Mouse (Mus musculus) stomach, embryonic 16.5 days (tissue): ENCODE measurements around the gene Arfgap2. TPM values are rescaled to one million over a fixed set of nuclear protein-coding genes. Genes with fewer than 3 reads are reported as not detected.
A peak's percentile ranks its signal among the peaks of the same experiment; 100 is the strongest.

Experiments
- ATAC-seq: fragments of 200-750 bp; cut with Nextera tagmentation; 2 replicates; pipeline ENCODE4 v1.8.0; 2017; ENCODE audit warnings: moderate number of reproducible peaks, moderate TSS enrichment; ENCODE audit not compliant: insufficient read depth, low FRiP score
- H3K27ac ChIP-seq: fragments of 300-500 bp; sonication (generic); 2 replicates; pipeline ENCODE4 v1.5.1; 2014; ENCODE audit warnings: low read length
- H3K27me3 ChIP-seq: fragments of 300-500 bp; sonication (generic); 2 replicates; pipeline ENCODE4 v1.6.1; 2014; ENCODE audit warnings: low read length, control low read depth, mixed read lengths; ENCODE audit not compliant: control insufficient read depth, insufficient read depth
- H3K36me3 ChIP-seq: fragments of 300-500 bp; sonication (generic); 2 replicates; pipeline ENCODE4 v1.6.1; 2014; ENCODE audit warnings: low read length; ENCODE audit not compliant: control insufficient read depth, insufficient read depth
- H3K4me1 ChIP-seq: fragments of 300-500 bp; sonication (generic); 2 replicates; pipeline ENCODE4 v1.6.1; 2014; ENCODE audit warnings: low read length, control low read depth, mixed read lengths; ENCODE audit not compliant: control insufficient read depth, insufficient read depth
- H3K4me2 ChIP-seq: fragments of 300-500 bp; sonication (generic); 2 replicates; pipeline ENCODE4 v1.6.1; 2014; ENCODE audit warnings: low read depth, low read length, mixed read lengths
- H3K4me3 ChIP-seq: fragments of 300-500 bp; sonication (generic); replicated peaks from 2 replicates; pipeline ENCODE4 v1.5.1; 2014; ENCODE audit warnings: mild to moderate bottlenecking, low read length
- H3K9ac ChIP-seq: fragments of 300-500 bp; sonication (generic); 2 replicates; pipeline ENCODE4 v1.6.1; 2014; ENCODE audit warnings: low read length
- H3K9me3 ChIP-seq: fragments of 300-500 bp; sonication (generic); replicated peaks from 2 replicates; pipeline ENCODE4 v1.6.1; 2016; ENCODE audit warnings: low read length, control low read depth; ENCODE audit not compliant: control insufficient read depth
- WGBS: fragments of 180-500 bp; shearing (Covaris S2); extraction: QIAGEN DNeasy Blood & Tissue Kit; methylation state at CpG from one replicate; pipeline ENCODE4 v1.1.7; 2014; 5-methylcytosine and 5-hydroxymethylcytosine counted together
- polyA plus RNA-seq: library from polyadenylated mRNA; unstranded; fragments of >200 nt; fragmentation: Nextera tagmentation; extraction: Ambion mirVana; gene quantifications from 2 replicates; pipeline ENCODE4 v1.2.1, GENCODE M21; 2015

The Arfgap2 gene
- polyA plus RNA-seq, 1 experiment from 2014 or later = 82.3 TPM

DNA sequence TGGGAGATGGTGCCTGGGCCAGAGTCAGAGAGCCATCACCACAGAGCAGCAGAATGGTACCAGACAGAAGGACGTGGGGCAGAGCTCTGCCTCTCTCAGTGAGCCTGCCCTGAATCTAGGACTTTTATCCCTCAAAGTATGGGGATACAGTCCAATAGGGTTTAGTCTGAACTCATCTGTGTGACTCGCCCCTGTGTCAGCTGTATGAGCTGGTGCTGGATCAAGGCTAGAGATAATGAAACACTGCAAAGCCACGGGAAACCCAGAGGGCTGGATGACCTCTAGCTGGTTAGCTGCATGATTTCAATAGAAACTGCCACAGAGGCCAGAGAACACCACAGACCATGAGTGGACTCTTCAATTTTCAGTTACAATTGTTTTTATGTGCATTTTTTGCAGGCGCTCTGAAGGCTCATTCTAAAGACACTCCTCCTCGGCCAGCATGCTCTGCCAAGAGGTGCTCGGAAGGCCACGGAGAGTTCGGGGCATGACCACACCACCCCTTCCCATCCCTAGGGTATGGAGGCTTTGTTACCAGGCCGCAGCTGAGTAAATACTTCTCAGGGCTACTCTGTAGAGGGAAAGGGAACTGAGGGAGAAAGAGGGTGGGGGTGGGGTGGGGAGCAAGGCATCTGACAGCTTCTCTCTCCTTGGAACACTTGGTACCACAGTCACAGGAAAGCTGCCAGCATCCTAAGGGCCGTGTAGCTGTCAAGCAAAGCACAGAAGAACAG is 48.0 kb downstream of the Arfgap2 start:
- Histone ChIP-seq H3K27me3 (no peaks in the 10 kb centered on the region), H3K9ac (no peak overlapping the region), H3K4me1 (0 out of 2 replicates have a peak, but pooled peaks cover 6% of the 10 kb centered on the region), H3K4me2 (no peak overlapping the region), H3K9me3 (no peaks in the 10 kb centered on the region), H3K4me3 (no peak overlapping the region), H3K27ac (0 out of 2 replicates have a peak overlapping the region, but pooled peaks have one; percentile 0), H3K36me3 (no peaks in the 10 kb centered on the region)
- peak; percentile 71; the same call in 1 of the 2 replicates for ATAC-seq
- WGBS = 48% methylated on average over 10 of the region's 10 CpGs

DNA sequence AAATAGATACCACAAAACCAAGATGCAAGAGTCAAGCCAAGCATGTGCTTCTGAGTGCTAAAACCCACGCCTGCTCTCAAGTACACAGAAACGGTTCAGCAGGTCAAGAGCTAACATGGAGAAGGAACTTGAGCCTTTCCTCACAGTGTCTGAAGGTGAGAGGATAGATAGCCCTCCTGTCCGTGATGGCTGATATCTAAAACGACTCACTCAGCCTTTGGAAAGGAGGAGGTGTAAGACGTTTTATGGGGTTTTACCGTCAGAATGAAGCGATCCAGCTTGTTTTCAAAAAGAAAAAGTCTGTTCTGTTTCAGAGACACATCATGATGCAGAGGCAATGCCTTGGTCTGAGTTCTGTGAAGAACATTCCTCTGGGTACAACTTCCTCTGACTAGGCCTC is 49.4 kb downstream of the Arfgap2 start:
- Histone ChIP-seq H3K27ac (no peak overlapping the region), H3K9me3 (no peaks in the 10 kb centered on the region), H3K4me2 (no peak overlapping the region), H3K4me3 (no peak overlapping the region), H3K9ac (no peak overlapping the region), H3K4me1 (no peaks in the 10 kb centered on the region), H3K27me3 (no peaks in the 10 kb centered on the region), H3K36me3 (no peaks in the 10 kb centered on the region)
- WGBS = 80% methylated on average over 7 of the region's 7 CpGs
- no peak for ATAC-seq

DNA sequence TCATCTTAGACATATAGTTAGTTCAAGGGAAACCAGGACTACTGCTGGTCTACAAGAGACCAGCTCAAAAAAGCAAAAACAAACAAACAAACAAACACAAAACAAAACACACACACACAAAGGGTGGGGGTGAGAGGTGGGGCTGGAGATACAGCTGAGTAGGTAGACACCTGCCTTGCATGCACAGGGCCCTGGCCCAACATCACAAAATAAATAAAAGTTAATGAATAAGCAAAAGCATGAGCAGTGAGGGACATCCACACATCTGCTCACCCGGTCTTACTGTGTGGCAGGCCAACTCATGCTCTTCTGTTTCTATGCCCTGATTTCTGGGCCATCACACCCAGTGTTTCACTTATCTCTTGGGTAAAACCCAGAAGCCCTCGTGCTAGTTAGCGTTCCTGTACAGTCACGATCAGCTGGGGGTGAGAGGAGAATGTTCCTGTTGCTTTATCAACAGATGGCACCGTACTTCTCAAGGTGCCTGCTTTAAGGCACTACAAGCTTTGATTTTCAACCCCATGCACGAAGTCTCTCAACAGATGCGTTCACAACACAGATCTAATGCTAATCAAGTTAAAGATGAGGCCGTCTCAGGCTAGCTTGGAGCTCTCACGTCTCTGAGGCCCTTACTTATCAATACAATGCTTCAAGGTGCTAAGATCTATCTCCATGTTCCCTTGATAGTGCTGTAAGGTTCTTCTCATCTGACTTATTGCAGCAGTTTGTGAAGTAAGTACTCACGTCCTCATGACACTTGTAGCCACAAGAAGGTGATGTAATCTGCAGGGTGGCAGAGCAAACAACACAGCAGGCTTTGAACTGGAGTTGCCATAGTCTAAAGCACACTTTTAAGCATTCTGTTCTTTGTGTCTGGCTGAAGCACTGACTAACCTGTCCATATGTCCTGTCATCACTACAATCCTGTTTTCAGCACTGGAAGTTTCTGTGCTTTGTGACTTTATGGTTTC is 56.1 kb downstream of the Arfgap2 start:
- no peak for ATAC-seq

DNA sequence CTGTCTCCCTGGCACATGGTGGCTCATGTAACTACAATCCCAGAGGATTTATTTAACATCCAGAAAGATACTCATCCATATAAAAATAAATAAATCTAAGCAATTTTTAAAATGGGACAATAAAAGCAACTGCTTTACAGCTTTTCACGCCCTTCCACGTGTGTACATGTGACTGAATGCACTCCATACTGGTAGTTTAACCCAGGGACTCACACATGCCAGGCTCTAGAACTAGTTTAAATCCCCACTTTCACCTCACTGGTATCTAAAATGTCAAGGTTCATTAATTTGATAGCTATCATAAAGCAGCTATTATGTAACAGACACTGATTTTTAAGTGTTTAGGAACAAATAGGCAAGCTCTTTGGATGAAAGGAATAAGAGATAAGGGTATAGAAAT is 57.1 kb downstream of the Arfgap2 start:
- ATAC-seq = no peak
- Histone ChIP-seq H3K27ac (peak overlapping the region; percentile 86), H3K4me3 (no peak overlapping the region), H3K9me3 (no peaks in the 10 kb centered on the region), H3K4me2 (no peak overlapping the region), H3K27me3 (no peaks in the 10 kb centered on the region), H3K9ac (no peak overlapping the region), H3K36me3 (no peaks in the 10 kb centered on the region), H3K4me1 (peaks cover 16% of the 10 kb centered on the region)
- WGBS = 78% methylated on average over 2 of the region's 2 CpGs

More for the DNA sequence above, 56.1 kb downstream of the Arfgap2 start:
- H3K9ac ChIP-seq = no peak overlapping the region
- peak overlapping the region; percentile 36 for H3K27ac ChIP-seq
- H3K4me3 ChIP-seq = no peak overlapping the region
- WGBS = 68% methylated on average over 10 of the region's 10 CpGs
- H3K4me1 ChIP-seq = peaks cover 13% of the 10 kb centered on the region; the same call in 1 of the 2 replicates
- H3K36me3 ChIP-seq = no peaks in the 10 kb centered on the region
- H3K9me3 ChIP-seq = no peaks in the 10 kb centered on the region
- H3K4me2 ChIP-seq = no peak overlapping the region
- no peaks in the 10 kb centered on the region for H3K27me3 ChIP-seq

DNA sequence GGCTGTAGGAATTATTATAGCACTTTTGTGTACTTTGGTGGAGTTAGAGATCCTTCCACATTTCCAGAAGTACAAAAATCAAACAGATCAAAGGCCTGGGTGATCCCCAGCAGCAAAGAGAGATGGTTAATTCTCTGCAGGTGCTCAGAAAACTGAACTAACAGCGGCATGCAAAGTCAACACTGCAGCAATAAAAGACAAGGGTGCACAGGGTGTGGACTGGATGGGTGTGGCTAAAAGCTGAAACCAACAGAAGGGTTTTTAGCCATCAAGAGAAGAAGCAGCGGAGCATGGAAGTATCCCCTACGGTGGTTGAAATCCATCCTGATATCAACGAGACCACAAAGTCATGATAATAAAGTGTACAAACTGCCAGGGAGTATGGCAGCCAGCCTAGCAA is 57.7 kb downstream of the Arfgap2 start:
- Histone ChIP-seq H3K36me3 (no peaks in the 10 kb centered on the region), H3K4me2 (no peak overlapping the region), H3K4me3 (no peak overlapping the region), H3K27me3 (no peaks in the 10 kb centered on the region), H3K4me1 (peaks cover 20% of the 10 kb centered on the region), H3K9me3 (no peaks in the 10 kb centered on the region), H3K9ac (no peak overlapping the region), H3K27ac (peak overlapping the region; percentile 86)
- ATAC-seq = peak; percentile 68; the same call in 1 of the 2 replicates
- WGBS = 71% methylated on average over 4 of the region's 4 CpGs

DNA sequence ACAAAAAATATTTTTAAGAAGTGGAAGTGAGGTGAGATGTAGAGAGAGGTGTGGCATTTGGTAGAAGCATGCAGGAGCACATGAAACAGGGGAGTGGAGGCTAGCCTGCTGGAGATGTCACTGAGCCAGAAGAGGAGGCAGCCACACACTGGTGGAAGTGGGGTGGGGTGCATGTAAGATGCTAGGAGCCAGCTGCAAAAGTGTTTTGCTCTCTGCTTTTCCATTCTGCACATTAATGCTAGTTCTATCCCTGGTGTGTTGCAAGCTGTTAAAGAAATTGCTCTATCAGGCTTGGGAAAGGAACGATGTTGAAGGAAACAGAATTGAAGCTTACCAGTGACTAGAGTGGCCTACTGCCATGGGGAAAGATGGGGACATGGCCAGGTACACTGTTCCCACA is 59.6 kb downstream of the Arfgap2 start:
- Histone ChIP-seq H3K36me3 (no peaks in the 10 kb centered on the region), H3K4me1 (peaks cover 24% of the 10 kb centered on the region), H3K4me2 (no peak overlapping the region), H3K27ac (no peak overlapping the region), H3K27me3 (no peaks in the 10 kb centered on the region), H3K9ac (no peak overlapping the region), H3K9me3 (no peaks in the 10 kb centered on the region), H3K4me3 (no peak overlapping the region)
- ATAC-seq = no peak
- WGBS = 86% methylated on average over 1 of the region's 1 CpGs

DNA sequence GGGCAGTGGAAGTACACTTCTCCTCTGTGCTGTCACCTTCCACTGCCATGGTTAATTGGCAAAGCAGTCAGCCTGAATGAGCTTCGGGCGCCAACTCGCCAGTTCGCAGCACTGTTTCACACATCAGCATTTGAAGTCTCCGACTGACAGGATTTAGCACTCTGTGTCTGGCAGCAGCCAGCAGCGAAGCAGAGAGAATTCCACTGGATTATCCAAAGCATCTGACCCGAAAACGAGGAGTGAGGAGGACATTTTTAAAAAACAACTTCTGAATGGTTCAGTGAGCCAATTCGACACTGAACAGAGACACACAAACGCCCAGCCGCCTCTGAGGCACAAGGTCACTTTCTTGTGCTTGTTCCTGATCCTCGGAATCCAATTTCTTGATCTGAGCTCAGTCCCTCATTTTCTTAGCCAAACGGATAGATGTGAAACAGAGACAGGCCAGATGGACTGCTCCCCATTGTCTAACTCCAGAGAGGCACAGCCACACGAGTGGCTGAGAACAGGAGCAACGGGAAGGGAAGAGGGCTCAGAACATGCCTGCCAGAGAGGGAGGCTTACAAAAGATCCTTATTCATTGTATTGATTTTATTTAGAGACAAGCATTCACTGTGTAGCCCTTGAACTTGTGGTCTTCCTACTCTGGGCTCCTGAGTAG is 60.1 kb downstream of the Arfgap2 start:
- Histone ChIP-seq H3K9ac (no peak overlapping the region), H3K4me3 (no peak overlapping the region), H3K36me3 (no peaks in the 10 kb centered on the region), H3K27me3 (no peaks in the 10 kb centered on the region), H3K4me1 (peaks cover 24% of the 10 kb centered on the region), H3K9me3 (no peaks in the 10 kb centered on the region), H3K27ac (peak overlapping the region; percentile 13; the same call in 1 of the 2 replicates), H3K4me2 (no peak overlapping the region)
- WGBS = 60% methylated on average over 15 of the region's 15 CpGs
- no peak for ATAC-seq
